Mouse (Mus musculus) olfactory bulb, adult 2 months (tissue): ENCODE results near the gene Rnf114.

ENCODE experiments used
- CTCF ChIP-seq: fragments of 200-500 bp; IDR thresholded peaks from 2 replicates; pipeline ENCODE4 v1.5.1; 2012; ENCODE audit warnings: low read depth, mild to moderate bottlenecking, low read length, moderate library complexity; ENCODE audit not compliant: insufficient read depth
- POLR2A ChIP-seq: fragments of 200-500 bp; IDR thresholded peaks from 2 replicates; pipeline ENCODE4 v1.6.1; 2012; ENCODE audit warnings: mild to moderate bottlenecking, low read depth, low read length, moderate library complexity; ENCODE audit not compliant: insufficient read depth

DNA sequence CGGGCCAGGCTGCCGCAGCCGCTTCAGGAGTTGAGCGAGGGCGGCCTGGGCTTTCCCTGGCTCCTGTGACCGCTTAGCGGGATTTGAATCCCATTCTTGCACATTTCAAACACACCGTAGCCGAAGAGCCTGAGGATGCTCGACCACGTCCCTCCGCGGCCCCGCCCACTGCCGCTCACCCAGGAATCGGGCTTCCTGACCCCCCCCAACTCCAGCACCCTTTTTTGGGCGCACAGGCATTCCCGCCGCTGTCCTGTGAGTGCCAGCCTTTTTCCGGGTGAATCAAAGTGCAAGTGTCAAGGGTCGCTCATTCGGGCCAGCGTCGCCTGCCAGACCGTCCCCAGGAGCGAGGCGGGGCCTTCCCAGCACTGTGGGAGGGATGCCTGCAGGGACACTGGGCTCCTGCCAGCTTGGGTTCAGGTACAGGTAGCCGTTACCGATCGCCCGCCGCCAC, 11.5 kb downstream of the Rnf114 start:
- TF ChIP-seq CTCF (no peak), POLR2A (no peak)
